22 mouse cellular contexts compared by ENCODE assay signal in genomic region chr15:3587879-3588278, GRCm38 (mm10). TPM values are rescaled to one million over a fixed set of nuclear protein-coding genes. Genes with fewer than 3 reads are reported as not detected.
"Had no signal": no experiment of that assay in that cellular context is flagged by ENCODE, and none has a peak within 500 bp of the region (broad histone marks: within the 10 kb centered on the region; RNA-seq: fewer than 3 reads in every experiment).

No protein-coding gene starts in this region.

- H3K4me3 ChIP-seq: layer of hippocampus, adult 2 months; limb, embryonic 10.5 days; limb, embryonic 13.5 days; liver, embryonic 12.5 days; liver, embryonic 15.5 days; lung, embryonic 15.5 days; neural tube, embryonic 13.5 days had no signal

- DNase-seq: kidney, postnatal 25 days; layer of hippocampus, adult 9-11 months; liver; lung, adult 18-20 months; lung, postnatal 10 days; lung, postnatal 36 days; midbrain, embryonic 14.5 days; retina, postnatal 1 day; right cerebral cortex, postnatal 25 days; spleen, adult 18-20 months; thymus, adult 18-20 months; thymus, postnatal 36 days had no signal

- H3K27me3 ChIP-seq: limb, embryonic 13.5 days; lung, embryonic 15.5 days; neural tube, embryonic 13.5 days had no signal

- ATAC-seq: liver, embryonic 12.5 days had no signal

- H3K9ac ChIP-seq: limb, embryonic 13.5 days; liver, embryonic 12.5 days; liver, embryonic 15.5 days; lung, embryonic 15.5 days; neural tube, embryonic 13.5 days had no signal

- H3K4me2 ChIP-seq: limb, embryonic 13.5 days; liver, embryonic 12.5 days; liver, embryonic 15.5 days; lung, embryonic 15.5 days; midbrain, embryonic 11.5 days; neural tube, embryonic 13.5 days had no signal

- H3K4me1 ChIP-seq: limb, embryonic 10.5 days; limb, embryonic 13.5 days; liver, embryonic 12.5 days had no signal

- H3K27ac ChIP-seq: kidney, postnatal 0 days; layer of hippocampus, adult 2 months; limb, embryonic 10.5 days; limb, embryonic 13.5 days; liver, embryonic 12.5 days; liver, embryonic 15.5 days; lung, embryonic 15.5 days; neural tube, embryonic 13.5 days had no signal

- H3K36me3 ChIP-seq: limb, embryonic 10.5 days; limb, embryonic 13.5 days; liver, embryonic 12.5 days; liver, embryonic 15.5 days; lung, embryonic 15.5 days; neural tube, embryonic 13.5 days had no signal

- H3K9me3 ChIP-seq: limb, embryonic 10.5 days; limb, embryonic 13.5 days; liver, embryonic 12.5 days; liver, embryonic 15.5 days; lung, embryonic 15.5 days; neural tube, embryonic 13.5 days had no signal

RNA-seq across cellular contexts. Expression of gene Ghr, which starts 4.6 kb away (rescaled TPM):
- total RNA-seq: neutrophil, adult 5-6 weeks had no signal
